Mouse (Mus musculus) heart, postnatal 0 days (tissue): ENCODE results near the gene Gm4559.
"Not testable (repeated sequence)": the region's sequence is repeated elsewhere in the genome, so short reads cannot be mapped to it uniquely, and the experiment has no call there.

Experiments used
- CTCF ChIP-seq: IDR thresholded peaks from 2 replicates; pipeline ENCODE4 v1.5.1; 2016; ENCODE audit warnings: antibody characterized with exemption, control low read depth, low read depth
- EP300 ChIP-seq: IDR thresholded peaks from 2 replicates; pipeline ENCODE4 v1.6.1; 2016; ENCODE audit warnings: antibody characterized with exemption, low read depth

DNA sequence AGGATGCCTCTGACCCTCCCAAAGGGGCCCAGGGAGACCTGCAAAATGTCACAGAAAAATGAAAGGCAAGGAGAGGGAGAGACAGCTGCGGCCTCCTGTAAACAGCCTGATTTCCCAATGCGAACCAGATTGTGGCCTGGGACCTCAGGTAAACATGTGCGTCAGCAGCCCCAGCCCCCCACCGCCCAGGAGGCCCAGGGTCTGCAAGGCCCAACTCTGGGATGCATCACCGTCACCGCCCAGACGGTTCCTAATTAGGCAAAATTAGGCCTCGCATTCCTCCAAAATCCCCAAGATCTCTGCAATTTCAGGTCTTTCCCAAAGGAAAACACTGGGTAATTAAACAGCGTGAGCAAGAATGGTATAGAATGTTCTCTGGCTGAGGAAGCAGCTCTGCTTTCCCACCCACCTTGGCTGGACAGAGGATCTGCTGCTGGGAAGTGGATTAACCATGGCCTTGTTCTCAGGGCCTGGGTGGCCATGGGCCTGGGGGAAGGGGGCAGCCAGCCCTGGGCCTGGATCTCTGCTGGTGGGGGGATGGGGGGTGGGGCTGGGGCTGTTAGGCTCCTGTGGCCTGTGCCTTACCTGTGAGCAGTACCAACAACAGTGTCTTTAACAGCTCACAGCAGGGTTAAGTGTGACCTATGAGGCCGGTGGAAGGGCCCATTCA is 47.6 kb upstream of the Gm4559 start:
- TF ChIP-seq CTCF, EP300: not testable (repeated sequence)
